ENCODE assay signal across 9 mouse cellular contexts in the genomic region with DNA sequence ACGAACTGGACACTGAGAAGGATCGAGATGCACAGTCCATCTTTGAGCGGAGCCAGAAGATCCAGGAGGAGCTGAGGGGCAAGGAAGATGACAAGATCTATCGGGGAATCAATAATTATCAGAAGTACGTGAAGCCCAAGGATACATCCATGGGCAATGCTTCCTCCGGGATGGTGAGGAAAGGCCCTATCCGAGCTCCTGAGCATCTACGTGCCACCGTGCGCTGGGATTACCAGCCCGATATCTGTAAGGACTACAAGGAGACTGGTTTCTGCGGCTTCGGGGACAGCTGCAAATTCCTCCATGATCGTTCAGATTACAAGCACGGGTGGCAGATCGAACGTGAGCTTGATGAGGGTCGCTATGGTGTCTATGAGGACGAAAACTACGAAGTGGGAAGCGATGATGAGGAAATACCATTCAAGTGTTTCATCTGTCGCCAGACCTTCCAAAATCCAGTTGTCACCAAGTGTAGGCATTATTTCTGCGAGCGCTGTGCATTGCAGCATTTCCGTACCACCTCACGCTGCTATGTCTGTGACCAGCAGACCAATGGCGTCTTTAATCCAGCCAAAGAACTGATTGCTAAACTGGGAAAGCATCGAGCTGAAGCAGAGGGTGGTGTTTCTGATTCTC. TPM values are rescaled to one million over a fixed set of nuclear protein-coding genes. Genes with fewer than 3 reads are reported as not detected.
DNase-seq lines count a peak whose midpoint lies in the region; ATAC-seq and TF ChIP-seq lines count a peak whose summit lies in the region.
"Had no signal": no experiment of that assay in that cellular context is flagged by ENCODE, and none has a peak within 500 bp of the region (broad histone marks: within the 10 kb centered on the region; RNA-seq: fewer than 3 reads in every experiment).

No protein-coding gene starts in this region.

- no peak for ATAC-seq in embryonic facial prominence, embryonic 15.5 days (ENCODE audit: insufficient number of reproducible peaks, low FRiP score, low TSS enrichment, low read depth)
- ATAC-seq in intestine, embryonic 16.5 days, result peak; percentile 22; the same call in 1 of the 2 replicates
- ATAC-seq in megakaryocyte progenitor cell, adult 5-6 weeks (replicated peaks; ENCODE audit: poor library complexity), result peak; percentile 45
- ATAC-seq in stomach, postnatal 0 days (ENCODE audit: low FRiP score, low TSS enrichment), result no peak

- H3K9me3 ChIP-seq in embryonic facial prominence, embryonic 15.5 days (replicated peaks), result no peaks in the 10 kb centered on the region
- H3K9me3 ChIP-seq in intestine, embryonic 16.5 days (ENCODE audit: control insufficient read depth, low read length), result no peaks in the 10 kb centered on the region
- H3K9me3 ChIP-seq in stomach, postnatal 0 days (ENCODE audit: control insufficient read depth, low read length), result no peaks in the 10 kb centered on the region

- peak overlapping the region; percentile 96 for H3K4me3 ChIP-seq in spleen, adult 2 months (ENCODE audit: extremely low read depth, insufficient read depth, insufficient read length)
- peak overlapping the region; percentile 53 for H3K4me3 ChIP-seq in embryonic facial prominence, embryonic 15.5 days (replicated peaks)
- peak overlapping the region; percentile 62 for H3K4me3 ChIP-seq in intestine, embryonic 16.5 days (ENCODE audit: low read length)
- H3K4me3 ChIP-seq in stomach, postnatal 0 days (ENCODE audit: low read depth, low read length), result peak overlapping the region; percentile 53

- WGBS in spleen, adult 2 months, result 36% methylated on average over 28 of the region's 28 CpGs
- 30% methylated on average over 28 of the region's 28 CpGs for WGBS in embryonic facial prominence, embryonic 15.5 days
- WGBS in intestine, embryonic 16.5 days, result 24% methylated on average over 28 of the region's 28 CpGs
- WGBS in stomach, postnatal 0 days, result 17% methylated on average over 28 of the region's 28 CpGs

- no peaks in the 10 kb centered on the region for H3K27me3 ChIP-seq in spleen, adult 2 months (ENCODE audit: control insufficient read depth, insufficient read depth, low read length)
- no peaks in the 10 kb centered on the region for H3K27me3 ChIP-seq in embryonic facial prominence, embryonic 15.5 days
- H3K27me3 ChIP-seq in intestine, embryonic 16.5 days (replicated peaks; ENCODE audit: control insufficient read depth, insufficient read depth, low read length), result no peaks in the 10 kb centered on the region
- no peaks in the 10 kb centered on the region for H3K27me3 ChIP-seq in stomach, postnatal 0 days (ENCODE audit: control insufficient read depth, insufficient read depth, low read length)

- no peaks in the 10 kb centered on the region for H3K36me3 ChIP-seq in spleen, adult 2 months (ENCODE audit: control insufficient read depth, insufficient read depth, low read length)
- H3K36me3 ChIP-seq in embryonic facial prominence, embryonic 15.5 days, result no peaks in the 10 kb centered on the region
- H3K36me3 ChIP-seq in intestine, embryonic 16.5 days (ENCODE audit: control insufficient read depth, insufficient read depth, low read length), result no peaks in the 10 kb centered on the region
- no peaks in the 10 kb centered on the region for H3K36me3 ChIP-seq in stomach, postnatal 0 days (ENCODE audit: control insufficient read depth, insufficient read depth, low read length)

- peak overlapping the region; percentile 52 for H3K4me2 ChIP-seq in embryonic facial prominence, embryonic 15.5 days (replicated peaks)
- H3K4me2 ChIP-seq in intestine, embryonic 16.5 days (ENCODE audit: low read depth, low read length), result peak overlapping the region; percentile 64
- H3K4me2 ChIP-seq in stomach, postnatal 0 days (replicated peaks; ENCODE audit: low read depth), result peak overlapping the region; percentile 58

- no peaks in the 10 kb centered on the region for H3K4me1 ChIP-seq in spleen, adult 2 months (ENCODE audit: control insufficient read depth, insufficient read depth, insufficient read length)
- H3K4me1 ChIP-seq in embryonic facial prominence, embryonic 15.5 days, result no peaks in the 10 kb centered on the region
- H3K4me1 ChIP-seq in intestine, embryonic 16.5 days (ENCODE audit: control insufficient read depth, insufficient read depth, low read length), result no peaks in the 10 kb centered on the region
- H3K4me1 ChIP-seq in stomach, postnatal 0 days (replicated peaks; ENCODE audit: control insufficient read depth, insufficient read depth), result no peaks in the 10 kb centered on the region

- no peak for TF ChIP-seq EP300 in stomach, postnatal 0 days (optimal IDR thresholded peaks at IDR 0.05)

- TF ChIP-seq POLR2A in spleen, adult 2 months (IDR thresholded peaks at IDR 0.05; ENCODE audit: low read depth, low read length), result no peak

- peak overlapping the region; percentile 44 for H3K9ac ChIP-seq in embryonic facial prominence, embryonic 15.5 days
- peak overlapping the region; percentile 67 for H3K9ac ChIP-seq in intestine, embryonic 16.5 days (ENCODE audit: low read depth, low read length)
- H3K9ac ChIP-seq in stomach, postnatal 0 days (ENCODE audit: low read length), result peak overlapping the region; percentile 61

- H3K27ac ChIP-seq in spleen, adult 2 months (ENCODE audit: insufficient read depth, low read length), result 0 out of 2 replicates have a peak overlapping the region, but pooled peaks have one; percentile 58
- H3K27ac ChIP-seq in embryonic facial prominence, embryonic 15.5 days (replicated peaks), result peak overlapping the region; percentile 68; the same call in 1 of the 2 replicates
- no peak overlapping the region for H3K27ac ChIP-seq in intestine, embryonic 16.5 days (ENCODE audit: low read length)
- peak overlapping the region; percentile 61; the same call in 1 of the 2 replicates for H3K27ac ChIP-seq in stomach, postnatal 0 days (replicated peaks)

- TF ChIP-seq CTCF in spleen, adult 2 months (IDR thresholded peaks at IDR 0.05; ENCODE audit: extremely low read depth, insufficient read depth, insufficient read length, insufficient replicate concordance), result no peak
- no peak for TF ChIP-seq CTCF in stomach, postnatal 0 days (IDR thresholded peaks at IDR 0.05; ENCODE audit: low read depth)

- peak; percentile 7 for DNase-seq in adrenal gland, postnatal 14 days
- no peak for DNase-seq in adrenal gland, postnatal 25 days
- no peak for DNase-seq in spleen, adult 2 months (ENCODE audit: low read depth in 1 of 2, low spot score in 2 of 2)
- no peak for DNase-seq in spleen, postnatal 4 days (ENCODE audit: low spot score in 2 of 2)
- DNase-seq in stomach, postnatal 0 days (ENCODE audit: low spot score), result peak; percentile 14

RNA-seq across cellular contexts. Expression of gene Rnf113a1, which starts 0.8 kb away (rescaled TPM):
- total RNA-seq in adrenal gland, postnatal 14 days (2021), result 4.1 and 4.2 TPM in 2 replicates
- 4.9 and 5.2 TPM in 2 replicates for total RNA-seq in adrenal gland, postnatal 25 days (2021)
- polyA plus RNA-seq in spleen, adult 2 months (2012; rRNA removed), result 1.6 and 1.8 TPM in 2 replicates
- polyA plus RNA-seq in embryonic facial prominence, embryonic 15.5 days (2015; fragmentation: Nextera tagmentation; extraction: Ambion mirVana), result 12.6 and 13.4 TPM in 2 replicates
- polyA plus RNA-seq in intestine, embryonic 16.5 days (2015; fragmentation: Nextera tagmentation; extraction: Ambion mirVana), result 7.6 and 8.1 TPM in 2 replicates
- 6.6 and 9.7 TPM in 2 replicates for total RNA-seq in megakaryocyte progenitor cell, adult 5-6 weeks (2015)
- total RNA-seq in megakaryocyte progenitor cell, adult 5-6 weeks (2017), result 4.4 and 6.0 TPM in 2 replicates
- 9.6 TPM in 2 replicates for polyA plus RNA-seq in stomach, postnatal 0 days (2015; fragmentation: Nextera tagmentation; extraction: Ambion mirVana)

RNA-seq across cellular contexts. Expression of gene Ndufa1, which starts 0.9 kb away (rescaled TPM):
- total RNA-seq in adrenal gland, postnatal 14 days (2021), result 610 and 644 TPM in 2 replicates
- 378 and 382 TPM in 2 replicates for total RNA-seq in adrenal gland, postnatal 25 days (2021)
- polyA plus RNA-seq in spleen, adult 2 months (2012; rRNA removed), result 62.4 and 91.4 TPM in 2 replicates
- polyA plus RNA-seq in embryonic facial prominence, embryonic 15.5 days (2015; fragmentation: Nextera tagmentation; extraction: Ambion mirVana), result 448 and 463 TPM in 2 replicates
- polyA plus RNA-seq in intestine, embryonic 16.5 days (2015; fragmentation: Nextera tagmentation; extraction: Ambion mirVana), result 382 and 399 TPM in 2 replicates
- 169 and 211 TPM in 2 replicates for total RNA-seq in megakaryocyte progenitor cell, adult 5-6 weeks (2015)
- 92.0 and 145 TPM in 2 replicates for total RNA-seq in megakaryocyte progenitor cell, adult 5-6 weeks (2017)
- polyA plus RNA-seq in stomach, postnatal 0 days (2015; fragmentation: Nextera tagmentation; extraction: Ambion mirVana), result 567 and 585 TPM in 2 replicates

RNA-seq across cellular contexts. Expression of gene Gm9, which starts 19.0 kb away (rescaled TPM):
- not detected in 2 replicates for total RNA-seq in adrenal gland, postnatal 14 days (2021)
- total RNA-seq in adrenal gland, postnatal 25 days (2021), result not detected in 2 replicates
- polyA plus RNA-seq in spleen, adult 2 months (2012; rRNA removed), result not detected in 2 replicates
- not detected in 2 replicates for polyA plus RNA-seq in embryonic facial prominence, embryonic 15.5 days (2015; fragmentation: Nextera tagmentation; extraction: Ambion mirVana)
- polyA plus RNA-seq in intestine, embryonic 16.5 days (2015; fragmentation: Nextera tagmentation; extraction: Ambion mirVana), result not detected in 2 replicates
- total RNA-seq in megakaryocyte progenitor cell, adult 5-6 weeks (2015), result not detected in 2 replicates
- not detected in 2 replicates for total RNA-seq in megakaryocyte progenitor cell, adult 5-6 weeks (2017)
- not detected in 2 replicates for polyA plus RNA-seq in stomach, postnatal 0 days (2015; fragmentation: Nextera tagmentation; extraction: Ambion mirVana)
- total RNA-seq: heart, postnatal 10 days had no signal

RNA-seq across cellular contexts. Expression of gene Akap14, which starts 23.2 kb away (rescaled TPM):
- total RNA-seq in adrenal gland, postnatal 14 days (2021), result not detected in 2 replicates
- total RNA-seq in adrenal gland, postnatal 25 days (2021), result not detected in 2 replicates
- not detected in 2 replicates for polyA plus RNA-seq in spleen, adult 2 months (2012; rRNA removed)
- 1.2 and 1.4 TPM in 2 replicates for polyA plus RNA-seq in embryonic facial prominence, embryonic 15.5 days (2015; fragmentation: Nextera tagmentation; extraction: Ambion mirVana)
- not detected in 2 replicates for polyA plus RNA-seq in intestine, embryonic 16.5 days (2015; fragmentation: Nextera tagmentation; extraction: Ambion mirVana)
- 0.20 TPM in 1 of 2 replicates, not detected in the other for total RNA-seq in megakaryocyte progenitor cell, adult 5-6 weeks (2015)
- total RNA-seq in megakaryocyte progenitor cell, adult 5-6 weeks (2017), result not detected in 2 replicates
- 0.05 TPM in 1 of 2 replicates, not detected in the other for polyA plus RNA-seq in stomach, postnatal 0 days (2015; fragmentation: Nextera tagmentation; extraction: Ambion mirVana)
- total RNA-seq: heart, postnatal 10 days had no signal

RNA-seq across cellular contexts. Expression of gene Rhox1, which starts 30.2 kb away (rescaled TPM):
- not detected in 2 replicates for total RNA-seq in adrenal gland, postnatal 14 days (2021)
- not detected in 2 replicates for total RNA-seq in adrenal gland, postnatal 25 days (2021)
- not detected in 2 replicates for polyA plus RNA-seq in spleen, adult 2 months (2012; rRNA removed)
- not detected in 2 replicates for polyA plus RNA-seq in embryonic facial prominence, embryonic 15.5 days (2015; fragmentation: Nextera tagmentation; extraction: Ambion mirVana)
- not detected in 2 replicates for polyA plus RNA-seq in intestine, embryonic 16.5 days (2015; fragmentation: Nextera tagmentation; extraction: Ambion mirVana)
- not detected in 2 replicates for total RNA-seq in megakaryocyte progenitor cell, adult 5-6 weeks (2015)
- not detected in 2 replicates for total RNA-seq in megakaryocyte progenitor cell, adult 5-6 weeks (2017)
- polyA plus RNA-seq in stomach, postnatal 0 days (2015; fragmentation: Nextera tagmentation; extraction: Ambion mirVana), result not detected in 2 replicates
- total RNA-seq: heart, postnatal 10 days had no signal

Comparison
In these comparisons a context has a peak if more than half of its experiments do, and no peak if none do; other contexts are left out.
1. DNase-seq: peak in adrenal gland, postnatal 14 days (single experiment) and stomach, postnatal 0 days (single experiment); none in adrenal gland, postnatal 25 days (single experiment), spleen, adult 2 months (0 of 2) and spleen, postnatal 4 days (0 of 2).
2. ATAC-seq: peak in intestine, embryonic 16.5 days (single experiment) and megakaryocyte progenitor cell, adult 5-6 weeks (single experiment); none in embryonic facial prominence, embryonic 15.5 days (single experiment) and stomach, postnatal 0 days (single experiment).
3. Peak in every context shown above with its lines, with median percentiles within 50 percentile points of each other: H3K4me3 ChIP-seq, H3K4me2 ChIP-seq and H3K9ac ChIP-seq.